Mouse (Mus musculus): Measurements from ENCODE around the gene Abcc4. TPM values are rescaled to one million over a fixed set of nuclear protein-coding genes. Genes with fewer than 3 reads are reported as not detected.
"Not testable (repeated sequence)": the region's sequence is repeated elsewhere in the genome, so short reads cannot be mapped to it uniquely, and the experiment has no call there.

Abcc4 gene
- polyA plus RNA-seq, 1 experiment: 25.8 TPM

DNA sequence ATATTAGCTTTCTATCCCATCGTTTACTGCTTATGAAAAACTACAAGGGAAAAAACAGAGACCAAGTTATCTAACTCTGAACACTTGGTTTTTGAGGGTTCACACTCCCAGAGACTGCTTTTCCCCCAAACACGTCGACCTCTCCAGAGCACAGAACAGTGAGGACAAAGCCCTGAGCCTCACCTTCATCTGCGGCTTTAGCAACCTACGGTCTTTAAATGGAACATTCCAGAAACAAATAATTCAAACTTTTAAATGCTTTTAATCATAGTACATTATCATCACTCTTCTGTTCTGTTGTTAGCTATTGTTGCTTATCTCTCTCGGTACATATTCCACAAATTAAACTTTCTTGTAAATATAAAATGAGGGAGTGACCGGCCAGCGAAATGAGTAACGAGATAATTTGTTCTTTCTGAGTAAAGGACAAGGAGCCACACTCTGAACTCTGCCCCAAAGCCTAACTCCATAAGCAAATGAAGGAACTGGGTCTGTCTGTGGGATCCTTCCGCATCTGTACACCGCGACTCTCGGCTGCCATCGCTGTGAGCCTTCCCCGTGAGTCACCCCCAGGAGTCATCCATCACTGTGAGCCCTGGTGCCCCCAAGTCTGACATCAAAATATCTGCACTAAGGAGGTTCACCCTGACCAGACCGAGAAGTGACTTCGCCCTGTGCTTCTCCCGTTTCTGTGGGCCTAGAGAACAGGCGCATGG is 126.8 kb downstream of the Abcc4 start:
- DNase-seq (ENCODE audit: low spot score): no peak

DNA sequence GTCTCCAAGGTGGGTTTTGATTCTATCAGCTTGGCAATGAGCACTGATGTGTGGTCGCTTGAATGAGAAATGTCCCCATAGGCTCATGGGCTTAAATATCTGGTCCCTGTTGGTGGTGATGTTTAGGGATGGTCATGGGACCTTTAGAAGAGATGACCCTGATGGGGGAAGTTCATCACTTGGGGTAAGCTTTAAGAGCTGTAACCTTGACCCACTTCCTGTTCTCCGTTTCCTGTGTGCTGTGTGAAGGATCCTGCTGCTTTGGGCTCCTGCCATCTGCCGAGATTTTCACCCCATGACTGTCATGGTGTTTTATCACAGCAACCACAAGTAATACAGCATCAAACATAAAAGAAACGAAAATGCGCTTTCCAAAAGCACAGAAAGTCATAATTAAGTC is 128.1 kb downstream of the Abcc4 start:
- no peak for DNase-seq (ENCODE audit: low spot score)

DNA sequence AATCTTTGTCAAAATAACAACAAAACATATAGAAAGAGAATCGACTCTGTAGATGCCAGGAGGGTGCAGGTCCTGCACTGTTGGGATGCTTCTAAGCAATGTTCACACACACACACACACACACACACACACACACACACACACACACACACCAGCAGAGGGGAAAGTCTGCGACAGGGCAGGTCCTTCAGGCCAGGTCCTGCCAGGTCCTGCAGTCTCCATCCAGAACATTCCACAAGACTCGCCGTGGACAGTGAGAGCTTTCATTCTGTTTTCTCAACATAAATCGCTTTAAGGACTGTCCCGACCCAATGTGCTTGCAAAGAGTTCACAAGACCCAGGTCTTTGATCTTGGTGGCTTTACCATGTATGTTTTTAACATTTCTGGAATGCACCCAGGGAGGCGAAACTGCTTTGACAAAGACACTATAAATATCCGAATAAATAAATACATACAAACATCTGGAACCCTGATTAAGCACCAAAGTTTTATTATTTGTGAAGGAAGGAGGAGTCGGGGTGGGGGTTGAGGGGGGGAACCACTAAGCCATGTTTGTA is 133.3 kb downstream of the Abcc4 start:
- no peak for DNase-seq (ENCODE audit: low spot score)

DNA sequence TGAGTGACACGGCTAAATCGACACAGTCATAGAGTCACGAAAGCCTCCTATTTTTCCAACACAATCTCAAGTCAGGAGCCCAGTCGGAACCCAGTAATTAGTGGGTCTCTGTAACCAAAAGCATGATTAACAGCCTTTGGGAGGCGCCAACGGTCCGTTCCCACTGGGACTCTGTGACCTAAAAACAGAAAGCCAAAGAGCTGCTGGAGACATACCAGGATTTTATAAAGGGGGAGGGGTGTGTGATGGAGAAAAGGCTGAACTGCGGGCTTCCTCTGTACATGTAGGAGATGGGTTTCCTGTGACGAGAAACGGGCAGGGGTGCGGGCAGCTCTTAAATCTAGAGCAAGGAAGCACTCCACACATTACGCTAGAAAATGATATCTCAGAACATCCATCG is 136.4 kb downstream of the Abcc4 start:
- DNase-seq (ENCODE audit: low spot score): no peak

DNA sequence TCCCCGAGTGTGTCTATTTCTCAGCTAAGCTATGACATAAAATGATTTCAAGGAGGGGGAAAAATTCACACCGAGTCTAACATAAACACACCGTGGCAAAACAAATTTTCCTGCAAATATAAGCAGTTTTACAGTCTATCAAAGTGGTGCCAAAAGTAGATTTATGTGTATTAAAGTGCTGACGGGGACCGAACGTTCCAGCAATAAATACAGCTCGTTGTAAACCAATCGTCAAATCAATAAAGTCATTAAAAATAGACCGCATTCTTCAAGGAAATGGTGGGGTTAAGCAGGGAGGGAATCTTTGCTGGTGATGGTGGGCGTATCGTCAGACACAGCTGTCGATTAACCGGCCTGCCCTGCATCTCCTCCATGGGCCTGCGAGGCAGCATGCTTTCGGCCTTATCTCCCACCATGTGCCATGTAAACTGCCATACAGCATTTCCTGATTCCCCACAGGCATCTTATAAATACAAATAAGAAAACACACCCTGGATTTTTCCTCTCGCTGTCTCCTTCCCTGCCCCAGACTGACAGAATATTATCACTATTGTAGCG is 137.8 kb downstream of the Abcc4 start:
- no peak for DNase-seq (ENCODE audit: low spot score)

DNA sequence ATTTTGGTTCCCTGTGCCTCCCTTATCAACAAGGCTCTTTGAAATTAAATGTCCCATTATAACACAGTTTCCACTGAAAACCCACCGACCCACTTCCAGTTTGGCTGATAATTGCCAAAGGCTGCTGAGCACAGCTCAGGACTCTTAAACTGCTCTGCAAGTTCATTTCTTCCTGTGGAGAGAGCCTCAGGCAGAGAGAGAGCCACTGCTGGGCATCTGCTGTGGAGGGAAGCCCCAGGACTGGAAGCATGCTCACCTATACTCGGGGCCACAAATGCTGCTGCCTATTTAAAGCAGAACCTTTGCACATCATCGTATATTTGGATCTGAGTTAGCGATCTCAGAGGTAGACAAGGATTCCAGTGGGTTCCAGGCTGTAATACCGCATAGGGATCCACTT is 139.2 kb downstream of the Abcc4 start:
- no peak for DNase-seq (ENCODE audit: low spot score)

DNA sequence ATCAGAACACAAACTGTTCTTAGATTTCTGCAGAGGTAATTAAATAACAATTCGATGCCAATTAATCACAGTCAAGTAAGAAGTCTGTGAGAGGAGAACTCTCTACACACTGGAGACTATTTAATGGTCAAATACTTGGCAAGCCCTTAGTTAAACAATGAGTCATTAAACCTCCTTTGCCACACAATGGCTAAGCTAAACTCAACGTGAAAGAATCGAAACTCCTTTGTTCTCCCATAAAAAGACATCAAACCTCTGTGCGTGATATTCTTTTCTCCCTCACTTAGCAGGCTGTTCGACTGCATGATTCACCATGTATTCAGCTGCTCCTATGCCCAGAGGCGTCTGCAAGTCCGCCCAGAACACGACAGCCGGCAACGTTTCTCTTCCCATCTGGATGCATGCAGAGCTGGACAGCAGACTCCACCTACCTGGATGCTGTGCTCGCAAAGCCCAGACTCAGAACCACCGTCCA is 139.8 kb downstream of the Abcc4 start:
- peak; percentile 31 for DNase-seq (ENCODE audit: low spot score)

DNA sequence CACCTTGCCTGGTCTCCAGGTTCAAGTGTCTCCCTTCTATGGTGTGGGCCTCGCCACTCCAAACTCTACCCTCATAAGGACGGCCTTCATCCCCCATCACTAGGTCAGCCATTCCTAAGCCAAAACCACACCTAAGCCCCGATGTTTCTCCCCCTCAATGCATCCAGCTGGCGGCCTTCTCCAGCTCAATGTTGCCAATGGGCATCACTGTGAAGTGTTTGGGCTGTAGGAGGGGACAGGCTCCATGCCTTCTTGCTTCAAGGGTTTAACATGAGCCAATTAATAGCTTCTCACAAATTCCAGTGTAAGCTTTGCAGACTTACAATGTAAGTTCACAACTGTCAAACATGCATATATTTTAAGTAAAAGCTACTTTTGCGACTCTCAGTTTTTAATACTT is 140.3 kb downstream of the Abcc4 start:
- DNase-seq (ENCODE audit: low spot score): no peak

DNA sequence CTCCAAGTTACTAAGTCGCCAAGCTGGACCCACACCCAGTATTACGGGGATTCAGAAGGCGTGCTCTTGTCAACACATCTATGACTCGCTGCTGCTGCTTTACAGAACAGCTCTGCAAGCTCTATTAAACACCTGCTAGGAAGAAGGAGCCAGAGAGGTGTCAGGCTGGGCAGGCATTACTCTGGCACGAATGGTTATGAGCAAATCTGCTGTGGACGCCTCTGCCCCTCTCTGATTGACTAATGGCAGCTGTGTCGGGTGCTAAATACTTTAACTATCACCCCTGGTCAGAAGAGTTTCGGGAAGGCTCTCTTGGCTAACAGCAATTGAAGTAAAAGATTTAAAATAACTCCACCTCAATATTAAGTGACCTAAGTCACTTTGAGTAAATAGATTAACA is 142.4 kb downstream of the Abcc4 start:
- DNase-seq (ENCODE audit: low spot score): no peak

DNA sequence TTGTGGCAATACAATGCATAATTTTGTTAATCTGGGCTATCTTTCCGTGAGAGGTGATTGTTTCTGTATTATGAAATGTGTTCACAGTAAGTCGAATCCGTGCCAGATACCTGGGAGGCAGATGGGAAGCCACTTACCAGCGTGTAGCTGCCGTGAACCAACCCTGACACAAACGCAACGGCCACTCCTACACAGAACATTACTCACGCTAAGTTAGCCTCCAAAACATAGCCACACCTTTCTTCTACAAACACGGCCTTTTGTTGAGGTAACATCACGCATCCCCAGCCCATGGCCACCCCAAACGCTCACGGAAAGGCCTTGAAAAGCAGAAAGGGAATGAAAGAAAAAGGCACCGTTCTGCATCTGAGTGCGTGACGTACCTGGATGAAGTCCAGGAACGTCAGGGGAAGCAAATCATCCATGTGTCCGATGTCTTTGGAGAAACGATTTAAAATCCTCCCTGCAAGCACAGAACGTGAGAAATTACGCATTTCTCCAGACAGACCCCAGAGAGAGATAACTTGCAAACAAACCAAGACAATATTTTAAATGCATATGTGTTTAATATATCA is 153.0 kb downstream of the Abcc4 start:
- no peak for DNase-seq (ENCODE audit: low spot score)

DNA sequence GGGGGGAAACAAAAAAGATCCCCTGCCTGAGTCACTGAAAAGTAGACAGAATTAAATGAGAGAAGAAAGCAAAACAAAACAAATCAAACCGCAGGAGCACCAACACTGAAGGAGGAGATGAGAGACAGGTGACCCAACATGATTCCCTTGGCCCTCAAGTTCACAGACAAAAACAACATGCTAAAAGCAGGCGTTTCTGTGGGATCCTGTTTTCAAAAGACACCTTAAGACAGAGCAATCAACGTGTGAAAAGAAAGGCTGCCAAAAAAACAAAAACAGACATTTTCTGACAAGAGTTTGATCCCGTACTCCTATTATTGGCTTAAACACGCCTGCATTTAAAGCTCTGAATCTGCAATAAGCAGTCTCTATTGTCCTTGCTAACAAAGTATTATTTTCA is 153.6 kb downstream of the Abcc4 start:
- DNase-seq (ENCODE audit: low spot score): no peak

DNA sequence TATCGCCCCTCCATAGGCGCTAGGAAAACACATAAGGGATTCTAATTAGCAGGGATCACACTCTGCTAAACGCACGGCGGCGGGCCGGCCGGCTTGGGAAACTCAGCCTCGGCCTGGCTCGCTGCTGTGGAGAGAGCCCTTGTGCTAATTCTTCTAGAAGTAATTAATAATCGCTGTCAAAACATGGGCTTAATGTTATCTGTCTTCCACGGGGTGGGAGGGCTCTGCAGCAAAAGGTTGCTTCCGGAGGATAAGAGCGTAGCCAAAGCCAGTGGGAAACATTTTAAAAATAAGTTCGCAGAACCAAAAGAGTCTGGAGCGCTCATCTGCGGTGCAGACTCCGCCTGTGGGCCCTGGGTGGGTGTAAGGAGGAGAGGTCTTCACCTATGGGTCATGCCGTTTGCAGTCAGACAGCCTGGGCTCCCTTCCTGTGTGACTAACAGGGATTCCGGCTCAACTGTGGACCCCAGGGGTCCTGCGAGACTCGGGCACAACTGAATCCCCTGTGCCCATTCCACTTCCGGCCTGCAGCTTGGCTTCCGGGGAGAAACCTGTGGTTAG is 154.2 kb downstream of the Abcc4 start:
- no peak for DNase-seq (ENCODE audit: low spot score)

DNA sequence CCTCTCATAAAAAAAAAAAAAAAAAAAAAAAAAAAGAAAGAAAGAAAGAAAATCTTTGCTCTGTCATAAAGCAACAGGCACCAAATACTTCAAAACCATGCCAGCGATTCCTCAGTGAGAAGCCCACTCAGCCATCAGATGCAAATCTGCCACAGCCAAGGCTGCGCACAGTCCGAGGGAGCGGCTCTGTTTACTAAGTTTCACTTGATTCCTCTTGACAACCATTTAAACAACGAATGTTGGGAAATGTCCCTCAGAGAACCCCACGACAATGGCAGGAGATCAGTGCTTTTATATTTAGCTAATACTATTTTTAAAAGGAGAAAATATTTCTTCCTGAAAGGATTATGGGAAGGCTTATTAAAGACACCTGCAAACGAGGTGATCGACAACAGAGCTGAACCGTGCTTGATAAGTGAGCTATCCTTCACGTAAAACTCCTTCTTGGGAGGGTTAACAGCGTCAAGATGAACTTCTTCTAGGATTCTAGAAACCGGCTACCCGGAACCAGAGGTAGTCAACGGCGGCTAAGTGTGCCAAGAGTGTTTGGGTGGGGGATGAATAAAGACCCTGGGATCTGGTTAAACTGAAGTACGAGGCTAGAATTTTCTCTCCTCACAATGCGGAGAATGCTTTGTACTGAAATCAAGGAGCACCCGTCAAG is 154.8 kb downstream of the Abcc4 start:
- DNase-seq (ENCODE audit: low spot score): no peak

DNA sequence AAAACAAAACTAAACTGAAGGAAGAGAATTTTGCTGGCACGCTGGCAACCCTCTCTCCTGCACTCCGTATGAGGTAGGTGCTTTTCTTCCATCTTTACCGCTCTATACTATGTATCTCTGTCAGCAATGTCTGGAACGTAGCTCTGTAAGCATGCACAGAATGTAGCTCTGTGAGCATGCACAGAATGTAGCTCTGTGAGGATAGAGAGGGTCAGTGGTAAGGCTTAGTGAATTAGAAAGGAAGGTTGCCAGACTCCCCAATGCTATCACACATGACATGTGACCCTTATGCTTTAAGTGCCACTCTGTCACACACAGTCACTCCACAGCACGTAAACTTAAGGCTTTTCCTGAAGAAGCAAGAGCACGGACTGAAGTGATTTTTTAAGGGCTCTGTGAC is 161.5 kb downstream of the Abcc4 start:
- DNase-seq (ENCODE audit: low spot score): no peak

DNA sequence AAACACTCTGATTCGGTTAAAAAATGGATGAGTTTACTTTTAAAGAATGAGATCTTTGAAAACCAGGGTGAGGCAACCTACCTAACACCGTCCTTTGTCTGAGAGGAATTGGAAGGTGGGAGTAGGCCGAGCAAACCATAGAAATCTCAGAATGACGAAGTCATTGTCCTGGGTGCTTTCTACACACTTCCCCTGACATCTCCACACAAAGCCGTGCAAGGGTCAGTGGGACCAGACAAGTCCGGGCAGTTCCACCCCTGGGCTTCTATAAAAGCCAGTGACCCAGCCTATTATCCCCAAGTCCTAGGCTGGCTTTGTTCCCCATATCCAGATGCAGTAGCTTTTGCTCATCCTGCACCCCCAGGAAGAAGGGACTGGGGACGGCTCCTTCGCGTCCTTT is 163.1 kb downstream of the Abcc4 start:
- DNase-seq (ENCODE audit: low spot score): no peak

DNA sequence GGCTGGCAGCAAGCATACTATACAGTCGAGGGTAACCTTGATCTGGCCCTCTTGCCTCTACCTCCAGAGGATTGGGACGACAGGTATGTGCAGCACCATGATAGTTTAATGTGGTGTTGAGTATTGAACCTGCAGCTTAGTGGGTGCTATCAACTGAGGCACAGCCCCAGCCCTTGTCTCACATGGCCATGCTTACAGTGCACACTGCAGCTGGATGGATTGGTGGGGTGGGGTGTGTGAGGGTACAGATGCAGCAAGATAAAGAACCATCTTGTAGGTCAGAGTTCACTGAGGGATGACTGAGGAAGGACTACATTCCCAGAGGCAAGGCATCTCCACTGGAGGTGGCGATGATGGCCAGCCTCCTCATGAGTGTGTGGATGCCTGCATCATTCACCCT is 174.5 kb downstream of the Abcc4 start:
- DNase-seq (ENCODE audit: low spot score): no peak

DNA sequence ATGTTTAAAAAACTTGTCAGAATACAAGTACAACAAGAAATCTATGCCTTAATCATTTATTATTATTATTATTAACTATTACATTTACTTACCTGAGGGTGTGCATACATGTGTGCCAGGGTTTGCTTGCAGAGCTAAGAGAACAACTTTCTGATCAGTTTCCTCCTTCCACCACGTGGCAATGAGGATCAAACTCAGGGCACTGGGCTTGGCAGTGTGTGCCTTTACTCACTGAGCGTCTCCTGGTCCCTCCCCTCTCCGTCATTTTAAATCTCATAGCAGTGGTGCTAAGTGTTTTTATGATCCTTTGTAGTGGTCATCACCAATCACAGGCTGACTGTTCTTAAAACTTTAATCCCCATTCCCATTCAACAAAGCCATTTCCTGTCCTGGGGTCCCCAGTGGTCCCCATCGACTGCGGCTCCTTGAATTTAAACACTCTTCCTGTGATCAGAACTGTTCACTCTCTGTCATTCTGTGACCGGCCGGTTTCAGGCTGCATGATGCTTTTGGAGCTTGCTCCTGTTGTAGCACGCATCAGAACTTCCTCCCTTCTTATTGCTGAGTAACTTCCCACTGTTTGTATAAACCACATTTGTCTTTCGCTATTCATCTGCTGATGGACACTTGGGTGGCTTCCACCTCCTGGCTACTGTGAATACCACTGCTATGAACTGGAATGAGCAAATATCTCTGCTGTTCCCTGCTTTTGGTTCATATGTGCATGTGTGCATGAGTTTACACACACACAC is 191.6 kb downstream of the Abcc4 start:
- no peak for DNase-seq (ENCODE audit: low spot score)

DNA sequence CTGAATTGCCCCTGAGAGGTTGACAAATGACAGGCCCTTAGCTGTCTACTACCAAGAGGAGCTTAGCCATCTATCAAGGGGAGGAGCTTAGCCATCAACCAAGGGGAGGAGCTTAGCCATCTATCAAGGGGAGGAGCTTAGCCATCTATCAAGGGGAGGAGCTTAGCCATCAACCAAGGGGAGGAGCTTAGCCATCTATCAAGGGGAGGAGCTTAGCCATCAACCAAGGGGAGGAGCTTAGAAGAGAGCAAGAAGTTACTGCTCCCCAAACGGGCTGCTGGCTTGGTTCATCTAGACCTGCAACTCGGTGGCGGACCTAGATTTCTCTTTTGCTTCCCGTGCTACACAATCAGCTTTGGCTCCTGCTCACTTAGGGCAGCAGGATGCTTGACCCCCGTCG is 194.3 kb downstream of the Abcc4 start:
- not testable (repeated sequence) for DNase-seq (ENCODE audit: low spot score)

DNA sequence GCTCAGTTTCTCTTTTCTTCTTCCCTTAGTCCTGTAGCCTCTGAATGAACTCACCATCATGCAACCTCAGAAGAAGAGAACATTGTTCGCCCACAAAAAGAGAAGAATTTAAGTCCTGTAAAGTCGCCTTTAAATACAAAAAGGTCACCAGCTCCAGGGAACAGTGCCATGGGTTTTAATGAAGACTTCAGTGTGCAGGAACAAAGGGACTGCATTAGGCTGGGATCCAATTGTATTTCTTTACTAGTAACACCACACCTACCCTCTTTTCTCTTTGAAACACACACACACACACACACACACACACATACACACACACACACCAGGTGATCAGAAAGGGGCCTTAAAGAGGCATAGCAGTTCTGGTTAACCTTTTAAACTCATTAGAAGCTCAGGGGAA is 195.2 kb downstream of the Abcc4 start:
- no peak for DNase-seq (ENCODE audit: low spot score)

DNA sequence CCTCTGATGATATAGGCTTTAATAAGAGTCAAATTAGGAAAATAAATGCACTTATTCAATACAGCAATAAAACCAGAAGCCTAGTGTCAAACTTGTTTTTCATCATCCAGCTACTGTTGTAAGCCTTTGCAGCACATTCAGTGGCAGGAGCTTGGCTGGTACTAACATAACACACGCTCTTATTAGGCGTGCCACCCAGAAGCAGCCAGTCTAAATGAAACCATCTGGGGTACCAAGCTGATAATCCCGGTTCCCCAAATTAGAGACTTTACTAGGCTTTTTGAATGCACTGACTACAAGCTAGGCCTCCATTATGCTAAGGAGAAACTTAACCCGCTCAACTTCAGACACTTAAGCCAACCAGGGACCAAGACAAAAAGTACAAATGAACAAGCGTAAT is 195.8 kb downstream of the Abcc4 start:
- no peak for DNase-seq (ENCODE audit: low spot score)

DNA sequence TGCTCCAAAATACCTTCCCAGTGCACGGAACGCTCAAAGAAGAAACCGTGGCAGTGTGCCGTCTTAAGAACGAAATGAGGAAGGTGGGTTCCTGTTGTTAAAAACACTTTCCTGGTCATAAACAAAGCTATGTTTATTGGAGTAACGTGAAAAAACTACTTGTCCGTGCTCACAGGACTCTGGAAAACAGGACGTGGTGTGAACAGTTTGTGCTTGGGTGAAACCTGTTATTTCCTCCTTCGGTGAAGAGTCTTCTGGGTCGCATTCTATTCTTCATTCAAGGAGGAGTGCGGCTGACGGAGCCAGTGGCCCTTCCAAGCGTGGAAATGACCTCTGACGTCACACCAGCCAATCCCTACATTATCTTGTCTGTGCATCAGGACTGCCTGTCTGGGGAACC is 198.2 kb downstream of the Abcc4 start:
- DNase-seq (ENCODE audit: low spot score): no peak
